Mouse (Mus musculus) testis, adult 2 months (tissue): Measurements from ENCODE around the gene Tmem269. TPM values are rescaled to one million over a fixed set of nuclear protein-coding genes. Genes with fewer than 3 reads are reported as not detected.

Source experiments
- H3K27ac ChIP-seq: fragments of 200-500 bp; 2 replicates; pipeline ENCODE4 v1.5.1; 2012; ENCODE audit warnings: low read depth, low read length; ENCODE audit not compliant: control insufficient read depth, insufficient read depth
- H3K27me3 ChIP-seq: fragments of 200-500 bp; 2 replicates; pipeline ENCODE4 v1.6.1; 2012; ENCODE audit warnings: mild to moderate bottlenecking, low read length, moderate library complexity; ENCODE audit not compliant: control insufficient read depth, insufficient read depth
- H3K36me3 ChIP-seq: fragments of 200-500 bp; 2 replicates; pipeline ENCODE4 v1.6.1; 2012; ENCODE audit warnings: mild to moderate bottlenecking, low read length; ENCODE audit not compliant: control insufficient read depth, insufficient read depth
- H3K4me1 ChIP-seq: fragments of 200-500 bp; 2 replicates; pipeline ENCODE4 v1.6.1; 2012; ENCODE audit warnings: low read length; ENCODE audit not compliant: control insufficient read depth, insufficient read depth
- H3K4me3 ChIP-seq: fragments of 200-500 bp; 2 replicates; pipeline ENCODE4 v1.5.1; 2012; ENCODE audit warnings: low read depth, mild to moderate bottlenecking, low read length, moderate library complexity, mixed read lengths; ENCODE audit not compliant: control insufficient read depth
- CTCF ChIP-seq: fragments of 200-500 bp; IDR thresholded peaks from 2 replicates; pipeline ENCODE4 v1.5.1; 2012; ENCODE audit warnings: low read depth, mild to moderate bottlenecking, inconsistent platforms, low read length, moderate library complexity; ENCODE audit not compliant: control insufficient read depth, insufficient read depth, insufficient replicate concordance
- POLR2A ChIP-seq: fragments of 200-500 bp; IDR thresholded peaks from 2 replicates; pipeline ENCODE4 v1.6.1; 2012; ENCODE audit warnings: low read depth, mild to moderate bottlenecking, inconsistent platforms, low read length, moderate library complexity; ENCODE audit not compliant: control insufficient read depth
- polyA plus RNA-seq: library from polyadenylated mRNA; depleted of rRNA; stranded (reverse); fragments of >200 nt; gene quantifications from 2 replicates; pipeline ENCODE4 v1.2.3, GENCODE M21; 2012

Gene Tmem269
- polyA plus RNA-seq, 1 experiment: 136 TPM

GRCm38 (mm10) chr4:119204672-119205071, 13.3 kb downstream of the Tmem269 start:
- H3K4me1 ChIP-seq: peaks cover 2% of the 10 kb centered on the region; the same call in 1 of the 2 replicates
- peaks cover 2% of the 10 kb centered on the region; the same call in 1 of the 2 replicates for H3K36me3 ChIP-seq
- H3K27ac ChIP-seq: no peak overlapping the region
- TF ChIP-seq CTCF: peak; percentile 70; the same call in 1 of the 2 replicates
- TF ChIP-seq POLR2A: no peak
- H3K4me3 ChIP-seq: no peak overlapping the region
- no peaks in the 10 kb centered on the region for H3K27me3 ChIP-seq

GRCm38 (mm10) chr4:119198105-119198504, 19.9 kb downstream of the Tmem269 start:
- Histone ChIP-seq H3K4me3 (no peak overlapping the region), H3K36me3 (peaks cover 2% of the 10 kb centered on the region; the same call in 1 of the 2 replicates), H3K4me1 (peaks cover 8% of the 10 kb centered on the region), H3K27me3 (no peaks in the 10 kb centered on the region), H3K27ac (no peak overlapping the region)
- TF ChIP-seq CTCF (no peak), POLR2A (no peak)

DNA sequence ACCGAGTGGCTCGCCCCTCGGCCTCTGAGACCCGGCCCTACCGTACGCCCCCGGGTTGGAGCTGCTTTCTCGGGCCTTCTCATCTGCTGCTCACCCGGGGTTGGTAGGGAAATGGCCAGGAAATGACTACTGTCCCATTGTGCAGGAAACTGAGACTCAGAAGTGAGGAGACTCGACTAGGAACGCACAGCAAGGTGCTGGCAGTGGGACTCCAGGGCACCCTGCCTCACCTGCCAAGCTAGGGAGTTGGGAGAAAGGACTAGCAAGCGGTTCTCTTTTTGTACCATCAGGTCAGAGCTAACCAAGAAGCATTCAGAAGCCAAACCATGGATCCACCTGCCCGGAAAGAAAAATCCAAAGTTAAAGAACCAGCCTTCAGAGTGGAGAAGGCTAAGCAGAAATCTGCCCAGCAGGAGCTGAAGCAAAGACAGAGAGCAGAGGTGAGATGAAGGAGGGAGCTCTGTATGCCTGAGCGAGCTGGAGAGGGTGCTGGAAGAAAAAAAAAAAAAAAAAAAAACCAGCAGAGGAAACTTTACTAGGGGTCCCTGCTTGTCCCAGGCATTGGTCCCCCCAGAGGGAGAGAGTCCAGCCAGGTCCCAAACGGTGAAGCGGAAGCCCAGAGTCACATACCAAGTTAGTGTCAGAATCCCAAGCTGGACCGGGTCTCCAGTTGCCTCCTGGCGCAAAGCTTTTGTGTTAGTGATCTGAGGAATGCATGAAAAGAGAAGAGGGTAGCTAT, 22.3 kb downstream of the Tmem269 start:
- Histone ChIP-seq H3K4me3 (peak overlapping the region; percentile 94), H3K27me3 (no peaks in the 10 kb centered on the region), H3K36me3 (peaks cover under 1% of the 10 kb centered on the region; the same call in 1 of the 2 replicates), H3K27ac (0 out of 2 replicates have a peak overlapping the region, but pooled peaks have one; percentile 36), H3K4me1 (peaks cover 6% of the 10 kb centered on the region)
- no peak for TF ChIP-seq CTCF
- TF ChIP-seq POLR2A: no peak

DNA sequence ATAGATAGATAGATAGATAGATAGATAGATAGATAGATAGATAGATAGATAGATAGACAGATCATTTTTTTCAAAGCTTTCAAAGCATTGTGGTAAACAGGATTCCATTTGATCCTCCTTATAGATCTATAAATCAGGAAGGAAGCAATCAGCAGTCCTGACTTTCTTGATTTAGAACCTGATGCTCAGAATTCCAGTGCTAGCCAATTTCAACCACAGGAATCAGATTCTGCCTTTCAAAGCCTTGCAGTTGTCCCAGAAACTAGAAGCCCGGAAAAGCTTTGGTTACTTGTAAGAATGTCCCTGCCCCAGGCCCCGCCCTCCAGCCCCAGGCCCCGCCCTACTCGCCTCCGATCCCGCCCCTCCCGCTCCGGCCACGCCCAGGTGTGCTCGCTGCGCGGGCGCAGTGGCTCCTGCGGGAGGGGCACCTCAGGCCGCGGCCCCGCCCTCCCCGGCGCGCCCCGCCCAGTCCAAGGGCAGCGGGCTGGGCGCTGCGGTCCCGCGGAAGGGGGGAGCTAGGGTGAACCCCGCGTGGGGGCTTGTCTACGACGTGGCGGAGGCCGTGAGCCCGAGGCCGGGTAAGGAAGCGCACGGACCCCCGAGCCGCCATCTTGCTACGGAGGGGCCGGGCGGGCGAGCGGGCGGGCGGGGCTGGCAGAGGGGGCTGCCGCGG, 23.0 kb downstream of the Tmem269 start, which contains the start of gene Svbp:
Svbp (plus strand) TSS at position 398 of the 673 bp plus-strand sequence.
- Histone ChIP-seq H3K27ac (0 out of 2 replicates have a peak within 1 kb of the TSS, but pooled peaks have one; percentile 36), H3K27me3 (no peaks in the 10 kb centered on the region), H3K4me3 (peak within 1 kb of the TSS; percentile 94), H3K4me1 (peaks cover 6% of the 10 kb centered on the region), H3K36me3 (no peaks in the 10 kb centered on the region)
- no peak for TF ChIP-seq POLR2A
- TF ChIP-seq CTCF: no peak

DNA sequence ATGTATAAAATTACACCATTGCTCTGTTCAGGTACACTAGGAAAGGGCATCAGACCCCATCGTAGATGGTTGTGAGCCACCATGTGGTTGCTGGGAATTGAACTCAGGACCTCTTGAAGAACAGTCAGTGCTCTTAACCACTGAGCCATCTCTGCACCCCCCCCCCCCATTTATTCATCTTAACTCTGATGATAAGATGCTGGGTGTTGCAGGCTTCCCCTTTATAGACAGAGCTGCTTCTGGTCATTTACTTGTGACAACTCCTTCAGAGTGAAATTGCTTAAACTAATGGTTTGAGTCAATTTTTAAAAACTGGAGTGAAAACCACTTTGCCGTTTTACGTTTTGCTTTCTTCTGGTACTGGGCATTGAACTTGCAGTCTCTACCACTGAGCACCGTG, 25.3 kb downstream of the Tmem269 start:
- no peak overlapping the region for H3K4me3 ChIP-seq
- H3K4me1 ChIP-seq: peaks cover 6% of the 10 kb centered on the region
- TF ChIP-seq POLR2A (no peak), CTCF (no peak)
- no peaks in the 10 kb centered on the region for H3K27me3 ChIP-seq
- H3K36me3 ChIP-seq: no peaks in the 10 kb centered on the region
- H3K27ac ChIP-seq: no peak overlapping the region

DNA sequence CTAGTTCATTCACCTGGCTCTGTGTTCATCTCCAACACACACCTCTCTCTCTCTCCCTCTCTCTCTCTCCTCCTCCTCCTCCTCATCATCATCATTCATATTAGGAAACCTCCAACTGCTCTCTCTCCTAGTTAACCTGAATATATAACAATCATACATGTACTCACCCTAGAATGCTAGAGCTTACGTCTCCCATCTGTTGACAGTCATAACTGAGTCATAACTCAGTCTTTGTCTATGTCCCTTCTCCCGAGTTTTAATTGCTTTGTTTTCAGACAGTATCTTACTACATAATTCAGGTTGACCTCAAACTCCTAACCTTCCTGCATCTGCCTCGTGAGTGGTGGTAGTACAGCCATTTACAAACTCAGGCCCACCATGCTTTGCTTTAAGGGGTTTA, 26.7 kb downstream of the Tmem269 start:
- H3K27ac ChIP-seq: no peak overlapping the region
- TF ChIP-seq CTCF: no peak
- no peak for TF ChIP-seq POLR2A
- H3K4me1 ChIP-seq: peaks cover 6% of the 10 kb centered on the region
- H3K36me3 ChIP-seq: no peaks in the 10 kb centered on the region
- no peak overlapping the region for H3K4me3 ChIP-seq
- no peaks in the 10 kb centered on the region for H3K27me3 ChIP-seq

DNA sequence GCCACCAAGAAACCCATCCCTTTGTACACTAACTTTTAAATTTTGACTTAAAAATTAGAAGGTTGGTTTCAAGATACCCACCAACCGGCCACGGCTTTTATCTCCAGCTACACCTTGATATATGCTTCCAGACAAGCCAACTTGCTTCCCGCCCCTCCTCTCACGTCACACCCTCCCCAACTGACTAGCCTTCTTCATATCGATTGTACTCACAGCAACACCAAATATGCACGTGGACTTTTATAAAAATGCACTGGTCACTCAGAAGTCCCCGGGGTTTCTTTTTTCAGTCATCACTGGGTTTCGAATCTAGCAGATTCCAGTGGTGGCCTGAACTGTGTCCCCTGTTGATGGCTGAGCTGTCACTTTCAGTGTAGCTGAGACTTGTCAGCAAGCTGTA, 27.4 kb downstream of the Tmem269 start:
- Histone ChIP-seq H3K4me3 (no peak overlapping the region), H3K27ac (no peak overlapping the region), H3K4me1 (peaks cover 2% of the 10 kb centered on the region; the same call in 1 of the 2 replicates), H3K36me3 (no peaks in the 10 kb centered on the region), H3K27me3 (no peaks in the 10 kb centered on the region)
- no peak for TF ChIP-seq POLR2A
- no peak for TF ChIP-seq CTCF
